Comparison of ENCODE assay signal across 23 mouse cellular contexts in the genomic region with DNA sequence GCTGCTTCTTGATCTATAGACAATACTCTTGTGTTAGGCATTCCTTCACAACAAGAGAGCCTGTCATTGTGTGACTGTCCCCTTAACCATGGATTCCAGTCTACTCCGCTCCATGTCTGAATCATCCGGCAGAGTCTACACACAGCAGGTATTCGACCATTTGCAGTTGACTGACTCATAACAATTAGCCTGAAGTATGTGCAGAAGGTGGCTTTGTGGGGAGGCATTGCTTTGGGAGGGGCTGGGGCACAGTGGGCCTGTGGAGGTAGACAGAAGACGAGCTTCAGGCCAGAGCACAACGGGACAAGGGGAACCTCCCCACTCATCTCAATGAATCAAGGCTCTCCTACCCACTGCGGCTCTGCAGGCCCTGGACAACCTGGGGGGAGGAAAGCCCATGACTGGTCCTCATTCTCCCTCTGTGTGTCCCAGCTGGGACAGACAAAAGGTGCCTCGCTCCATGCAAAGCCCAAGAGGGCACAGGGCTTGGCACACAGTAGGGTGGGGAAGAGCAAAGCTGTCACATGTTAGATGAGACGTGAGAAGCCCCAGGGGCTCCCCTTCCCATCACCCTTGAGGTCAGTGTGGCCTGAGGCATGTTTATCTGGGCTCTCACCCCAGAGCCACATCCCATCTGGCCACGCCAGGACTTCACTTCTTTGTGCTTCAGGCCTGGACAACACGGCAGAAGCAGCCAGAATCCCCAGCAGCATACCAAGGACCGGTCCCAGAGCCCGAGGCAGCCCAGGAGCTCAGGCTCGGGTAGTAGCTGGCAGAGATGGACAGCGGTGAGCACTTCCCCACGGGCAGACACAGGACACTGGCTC. TPM values are rescaled to one million over a fixed set of nuclear protein-coding genes. Genes with fewer than 3 reads are reported as not detected.
DNase-seq lines count a peak whose midpoint lies in the region; TF ChIP-seq lines count a peak whose summit lies in the region.
"Had no signal": no experiment of that assay in that cellular context is flagged by ENCODE, and none has a peak within 500 bp of the region (broad histone marks: within the 10 kb centered on the region; RNA-seq: fewer than 3 reads in every experiment).

No protein-coding gene starts in this region.

- no peak for TF ChIP-seq POLR2A in ES-Bruce4 (IDR thresholded peaks at IDR 0.05; ENCODE audit: insufficient read depth, low read length)
- no peak for TF ChIP-seq POLR2A in embryonic fibroblast, embryonic 13.5 days (IDR thresholded peaks at IDR 0.05; ENCODE audit: low read depth, low read length)

- no peak overlapping the region for H3K9ac ChIP-seq in ES-Bruce4 (ENCODE audit: low read depth, poor library complexity, severe bottlenecking)
- H3K9ac ChIP-seq: forebrain, embryonic 13.5 days; intestine, embryonic 15.5 days had no signal

- DNase-seq in cerebellum, adult 11-12 months = peak; percentile 47
- no peak for DNase-seq in cerebellum, postnatal 14 days
- no peak for DNase-seq in layer of hippocampus, adult 2 months (ENCODE audit: low spot score in 2 of 2)
- DNase-seq in layer of hippocampus, adult 9-10 months (ENCODE audit: low spot score) = no peak
- no peak for DNase-seq in yolk sac, embryonic 10.5 days (ENCODE audit: low spot score)
- DNase-seq in gastrocnemius, adult 18-20 months (ENCODE audit: low spot score) = no peak
- DNase-seq: cerebellum, postnatal 10 days; gastrocnemius, adult 2 months; kidney, postnatal 4 days; thymus, adult 2 months had no signal

- H3K27me3 ChIP-seq in ES-Bruce4 (ENCODE audit: control insufficient read depth, insufficient read depth, low read length, poor library complexity, severe bottlenecking) = no peaks in the 10 kb centered on the region
- H3K27me3 ChIP-seq: forebrain, embryonic 13.5 days; intestine, embryonic 15.5 days had no signal

- peaks cover 3% of the 10 kb centered on the region; the same call in 1 of the 2 replicates for H3K36me3 ChIP-seq in ES-Bruce4 (ENCODE audit: control insufficient read depth, insufficient read depth, low read length, poor library complexity, severe bottlenecking)

- TF ChIP-seq EP300 in ES-Bruce4 (IDR thresholded peaks at IDR 0.05; ENCODE audit: insufficient read depth, low read depth, low read length) = no peak

- no peak for TF ChIP-seq CTCF in layer of hippocampus, adult 2 months (conservative IDR thresholded peaks at IDR 0.05)
- TF ChIP-seq CTCF in ES-Bruce4 (IDR thresholded peaks at IDR 0.05; ENCODE audit: low read depth, low read length) = no peak
- no peak for TF ChIP-seq CTCF in embryonic fibroblast, embryonic 13.5 days (IDR thresholded peaks at IDR 0.05; ENCODE audit: borderline replicate concordance, insufficient read depth, low read length)

- no peaks in the 10 kb centered on the region for H3K4me1 ChIP-seq in ES-Bruce4 (ENCODE audit: control insufficient read depth, insufficient read depth, low read length)
- H3K4me1 ChIP-seq in embryonic fibroblast, embryonic 13.5 days (ENCODE audit: control insufficient read depth, insufficient read depth, low read length) = peaks cover 8% of the 10 kb centered on the region
- H3K4me1 ChIP-seq: forebrain, embryonic 13.5 days; heart, embryonic 10.5 days; intestine, embryonic 15.5 days had no signal

- no peak overlapping the region for H3K4me3 ChIP-seq in layer of hippocampus, adult 2 months
- H3K4me3 ChIP-seq in ES-Bruce4 (ENCODE audit: low read depth, low read length) = peak overlapping the region; percentile 9
- no peak overlapping the region for H3K4me3 ChIP-seq in embryonic fibroblast, embryonic 13.5 days (ENCODE audit: insufficient read depth, low read length)
- H3K4me3 ChIP-seq: forebrain, embryonic 13.5 days; gastrocnemius, adult 2 months; heart, embryonic 10.5 days; intestine, embryonic 15.5 days had no signal

- peak overlapping the region; percentile 18; the same call in 1 of the 2 replicates for H3K27ac ChIP-seq in layer of hippocampus, adult 2 months
- no peak overlapping the region for H3K27ac ChIP-seq in ES-Bruce4 (ENCODE audit: insufficient read depth, low read length)
- peak overlapping the region; percentile 12; the same call in 1 of the 2 replicates for H3K27ac ChIP-seq in embryonic fibroblast, embryonic 13.5 days (ENCODE audit: insufficient read depth, low read length)
- H3K27ac ChIP-seq: forebrain, embryonic 13.5 days; gastrocnemius, adult 2 months; heart, embryonic 10.5 days; intestine, embryonic 15.5 days; macrophage had no signal

- H3K9me3 ChIP-seq in ES-Bruce4 (replicated peaks; ENCODE audit: control insufficient read depth, insufficient read depth, low read length, poor library complexity, severe bottlenecking) = no peaks in the 10 kb centered on the region
- H3K9me3 ChIP-seq: forebrain, embryonic 13.5 days; heart, embryonic 10.5 days; intestine, embryonic 15.5 days had no signal

RNA-seq across cellular contexts. Expression of gene Lman1l, which starts 5.3 kb away (rescaled TPM):
- total RNA-seq in layer of hippocampus, adult 2 months (2021) = not detected
- polyA plus RNA-seq in ES-Bruce4 (2011; ENCODE audit: insufficient read depth, insufficient read length, low read depth, missing spikeins) = not detected in 2 replicates
- polyA plus RNA-seq in embryonic fibroblast, embryonic 13.5 days (2011; ENCODE audit: insufficient read length, low read depth, missing spikeins) = not detected in 2 replicates
- total RNA-seq in gastrocnemius, adult 18-20 months (2021) = not detected
- total RNA-seq: gastrocnemius, adult 2 months; heart, postnatal 25 days had no signal
- polyA plus RNA-seq: embryonic facial prominence, embryonic 11.5 days; forebrain, embryonic 13.5 days; heart, embryonic 10.5 days; intestine, embryonic 15.5 days; limb, embryonic 11.5 days; liver, embryonic 16.5 days; macrophage; neural tube, embryonic 11.5 days had no signal

RNA-seq across cellular contexts. Expression of gene Cplx3, which starts 19.8 kb away (rescaled TPM):
- 1 to 10 TPM; 3.7 to 5.9 TPM for total RNA-seq in layer of hippocampus, adult 2 months (2021)
- not detected in 2 replicates for polyA plus RNA-seq in ES-Bruce4 (2011; ENCODE audit: insufficient read depth, insufficient read length, low read depth, missing spikeins)
- polyA plus RNA-seq in embryonic fibroblast, embryonic 13.5 days (2011; ENCODE audit: insufficient read length, low read depth, missing spikeins) = not detected in 2 replicates
- not detected for total RNA-seq in gastrocnemius, adult 18-20 months (2021)
- total RNA-seq: gastrocnemius, adult 2 months; heart, postnatal 25 days; MEL had no signal
- polyA plus RNA-seq: forebrain, embryonic 13.5 days; intestine, embryonic 15.5 days; limb, embryonic 11.5 days; liver, embryonic 16.5 days; macrophage had no signal

RNA-seq across cellular contexts. Expression of gene Csk, which starts 27.5 kb away (rescaled TPM):
- 10 to 100 TPM; 34.7 to 37.5 TPM for total RNA-seq in layer of hippocampus, adult 2 months (2021)
- polyA plus RNA-seq in ES-Bruce4 (2011; ENCODE audit: insufficient read depth, insufficient read length, low read depth, missing spikeins) = 30.7 and 35.5 TPM in 2 replicates
- polyA plus RNA-seq in embryonic fibroblast, embryonic 13.5 days (2011; ENCODE audit: insufficient read length, low read depth, missing spikeins) = 51.2 and 56.2 TPM in 2 replicates
- 1 to 10 TPM; 6.4 to 9.8 TPM for total RNA-seq in gastrocnemius, adult 18-20 months (2021)

RNA-seq across cellular contexts. Expression of gene Ulk3, which starts 36.6 kb away (rescaled TPM):
- 10 to 100 TPM; 32.7 to 35.4 TPM for total RNA-seq in layer of hippocampus, adult 2 months (2021)
- 10.1 TPM in 2 replicates for polyA plus RNA-seq in ES-Bruce4 (2011; ENCODE audit: insufficient read depth, insufficient read length, low read depth, missing spikeins)
- 17.6 and 19.4 TPM in 2 replicates for polyA plus RNA-seq in embryonic fibroblast, embryonic 13.5 days (2011; ENCODE audit: insufficient read length, low read depth, missing spikeins)
- total RNA-seq in gastrocnemius, adult 18-20 months (2021) = 1 to 10 TPM; 3.3 to 3.8 TPM

RNA-seq across cellular contexts. Expression of gene Cyp1a2, which starts 57.6 kb away (rescaled TPM):
- total RNA-seq in layer of hippocampus, adult 2 months (2021) = not detected
- polyA plus RNA-seq in ES-Bruce4 (2011; ENCODE audit: insufficient read depth, insufficient read length, low read depth, missing spikeins) = 0.37 TPM in 1 of 2 replicates, not detected in the other
- not detected in 2 replicates for polyA plus RNA-seq in embryonic fibroblast, embryonic 13.5 days (2011; ENCODE audit: insufficient read length, low read depth, missing spikeins)
- total RNA-seq in gastrocnemius, adult 18-20 months (2021) = not detected
- total RNA-seq: gastrocnemius, adult 2 months; heart, postnatal 25 days; MEL had no signal
- polyA plus RNA-seq: brain, embryonic 14.5 days; embryonic facial prominence, embryonic 11.5 days; forebrain, embryonic 13.5 days; heart, embryonic 10.5 days; intestine, embryonic 15.5 days; limb, embryonic 11.5 days; macrophage; neural tube, embryonic 11.5 days had no signal

Comparison
In these comparisons a context has a peak if more than half of its experiments do, and no peak if none do; other contexts are left out.
1. RNA of gene Cplx3, which starts 19.8 kb away (total RNA-seq): 3.7 to 5.9 TPM in layer of hippocampus, adult 2 months; not detected in gastrocnemius, adult 18-20 months; every median in the first group is over 4 times any median in the second.